Mouse (Mus musculus) cerebellum, postnatal 36 days (tissue): Measurements from ENCODE around the gene Far2.

Experiments
- DNase-seq, 2 experiments: peaks; one replicate each; pipeline ENCODE4 v3.0.0; 2021 to 2022; ENCODE audit warnings: mixed read lengths in 2 of 2

Gene Far2

DNA sequence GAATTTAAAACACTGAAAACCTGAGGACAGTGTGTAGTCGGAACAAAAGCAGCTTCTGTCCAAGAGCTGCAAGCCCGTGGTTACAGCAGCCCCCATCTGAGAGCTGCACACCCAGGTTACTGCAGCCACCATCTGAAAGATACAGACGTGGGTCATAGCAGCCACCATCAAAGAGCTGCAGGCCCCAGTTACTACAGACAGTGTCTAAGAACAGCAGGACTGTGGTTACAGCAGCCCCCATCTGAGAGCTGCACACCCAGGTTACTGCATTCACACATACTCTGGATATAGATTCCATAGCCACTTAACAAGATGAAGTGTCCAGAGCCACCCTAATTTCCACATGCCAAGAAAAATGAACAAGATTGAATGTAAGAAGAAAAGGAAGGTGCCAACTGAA lies 180.5 kb downstream of the Far2 start:
- DNase-seq, result no peak
